Mouse (Mus musculus) c-Kit-positive CD71-positive TER-119-negative erythroid progenitor cells, embryonic 14.5 days (primary cell): ENCODE data around the gene Glrp1.

Experiments
- DNase-seq: peaks from one replicate; pipeline ENCODE4 v3.0.0-alpha.2; 2013; ENCODE audit warnings: low read depth

The Glrp1 gene

DNA sequence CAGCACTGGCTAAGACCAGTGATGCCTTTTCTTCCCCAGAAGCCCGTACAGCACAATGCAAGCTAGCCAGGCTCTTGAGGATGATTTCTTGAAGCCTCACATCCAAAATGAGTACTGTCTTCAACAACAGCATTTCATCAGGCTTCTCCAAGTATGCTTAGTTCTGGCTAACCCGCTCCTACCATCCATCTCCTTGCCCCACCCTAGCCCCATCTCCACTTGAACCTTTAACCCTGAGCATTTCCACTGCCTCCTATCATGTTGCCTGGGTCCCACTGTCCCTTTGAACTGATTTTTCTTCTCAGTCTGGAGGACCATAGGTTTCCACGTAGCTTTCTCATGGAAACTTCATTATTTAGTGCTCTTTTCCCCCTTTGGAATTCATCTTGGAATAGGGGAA is 17.5 kb downstream of the Glrp1 start:
- no peak for DNase-seq

DNA sequence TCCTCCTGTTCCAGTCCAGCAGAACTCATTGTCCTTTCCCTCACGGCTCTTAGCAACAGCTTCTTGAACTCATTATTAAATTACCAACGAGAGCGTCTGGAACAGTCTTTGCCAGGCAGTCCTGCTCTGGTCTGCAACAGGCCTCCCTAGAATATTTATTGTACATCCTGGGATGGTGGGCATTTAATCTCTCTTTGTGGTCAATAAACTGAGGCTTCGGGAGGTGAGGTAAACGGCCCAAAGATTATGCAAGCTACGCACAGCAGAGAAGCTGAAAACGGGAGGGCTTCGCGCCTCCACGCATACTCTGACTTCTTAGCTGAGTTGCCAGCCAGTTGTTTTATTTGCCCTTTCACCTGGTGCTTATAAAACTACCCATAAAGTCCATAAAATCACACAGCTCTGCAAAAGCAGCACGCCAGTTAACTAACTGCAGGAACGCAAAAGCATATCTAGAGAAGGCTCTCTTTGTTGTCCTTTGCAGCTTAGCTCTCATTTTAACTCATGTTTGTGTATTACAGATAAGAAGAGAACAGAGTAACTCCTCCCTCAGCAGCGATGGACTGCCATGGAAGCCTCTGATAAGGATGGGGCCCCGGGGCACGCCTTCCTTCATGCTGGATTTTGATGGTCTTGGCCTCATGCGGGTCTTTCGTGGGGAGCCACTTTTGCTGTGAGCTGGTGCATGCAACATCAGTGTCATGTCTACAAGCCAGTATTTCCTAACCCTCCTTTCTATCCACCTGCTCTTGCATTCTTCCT is 18.1 kb downstream of the Glrp1 start:
- peak; percentile 77 for DNase-seq

DNA sequence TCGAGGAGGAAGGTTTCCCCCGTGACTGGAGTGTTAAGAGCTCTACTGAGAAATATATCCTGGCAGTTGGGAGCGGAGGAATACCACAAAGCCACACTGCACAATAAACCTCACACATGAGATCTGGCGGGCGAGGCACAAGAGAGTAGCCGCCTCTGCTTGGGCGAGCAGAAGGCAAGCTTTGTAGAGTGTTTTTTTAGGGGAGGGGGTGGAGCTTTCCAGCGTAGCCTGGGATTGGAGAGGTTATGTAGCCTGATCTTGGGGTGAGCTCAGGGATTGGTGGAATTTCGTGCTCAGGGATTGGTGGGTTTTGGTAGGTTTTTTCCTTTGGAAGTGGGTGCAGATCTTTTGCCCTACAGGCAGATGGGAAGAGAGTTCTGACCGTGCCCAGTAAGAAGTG is 19.7 kb downstream of the Glrp1 start:
- DNase-seq: no peak

DNA sequence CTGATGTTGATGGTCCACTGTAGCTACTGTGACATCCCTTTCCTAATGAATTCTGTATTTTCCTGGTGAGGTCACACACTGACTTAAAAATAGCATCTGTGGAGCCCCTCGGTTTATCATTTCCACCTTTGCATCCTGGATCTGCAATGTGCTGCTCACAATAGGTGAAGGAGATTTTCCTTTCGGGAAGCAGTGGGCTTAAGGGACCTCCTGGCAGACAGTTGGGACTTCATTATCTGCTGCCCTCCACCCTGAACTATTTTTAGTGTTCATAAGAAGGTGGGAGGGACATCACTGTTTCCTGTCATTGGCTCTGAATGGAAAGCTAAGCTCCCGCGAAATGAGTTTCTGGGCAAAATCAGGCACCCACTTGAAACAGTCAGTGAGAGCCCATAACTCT is 20.9 kb downstream of the Glrp1 start:
- DNase-seq: no peak

DNA sequence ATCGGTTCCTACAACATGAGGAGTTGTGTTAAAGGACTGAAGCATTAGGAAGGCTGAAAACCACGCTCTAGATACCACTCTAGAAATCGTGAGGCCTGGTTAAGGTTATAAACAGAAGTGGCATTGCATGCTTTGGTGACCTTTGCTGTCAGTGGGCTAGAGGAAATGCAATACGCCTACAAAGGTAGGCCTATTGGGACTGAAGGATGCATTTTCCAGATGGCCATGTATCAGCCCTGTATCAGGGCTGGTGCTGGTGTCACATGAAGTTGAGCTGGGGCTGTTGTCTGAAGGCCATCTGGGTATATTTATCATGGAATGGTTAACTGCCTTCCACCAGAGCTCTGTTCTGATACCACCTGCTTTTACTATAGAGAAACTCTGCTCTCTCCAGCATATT is 23.5 kb downstream of the Glrp1 start:
- DNase-seq: no peak

DNA sequence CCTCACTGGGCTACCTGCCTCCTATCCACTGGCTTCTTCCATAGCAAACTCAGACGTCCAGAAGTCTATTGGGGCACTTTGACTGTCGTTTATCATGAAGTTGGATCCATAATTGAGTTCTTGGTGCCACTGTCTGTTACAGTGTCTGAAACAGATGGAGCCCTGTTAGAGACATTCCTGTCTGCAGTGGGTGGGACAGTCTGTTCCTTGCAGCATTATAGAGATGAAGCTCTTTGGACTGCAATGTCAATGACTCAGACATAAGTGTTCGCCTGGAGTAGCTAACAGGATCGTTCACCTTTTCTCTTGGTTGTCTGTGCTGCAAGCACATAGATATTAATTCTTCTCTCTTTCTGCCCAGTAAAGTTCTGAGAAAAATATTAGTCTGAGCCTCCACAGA is 25.8 kb downstream of the Glrp1 start:
- no peak for DNase-seq

DNA sequence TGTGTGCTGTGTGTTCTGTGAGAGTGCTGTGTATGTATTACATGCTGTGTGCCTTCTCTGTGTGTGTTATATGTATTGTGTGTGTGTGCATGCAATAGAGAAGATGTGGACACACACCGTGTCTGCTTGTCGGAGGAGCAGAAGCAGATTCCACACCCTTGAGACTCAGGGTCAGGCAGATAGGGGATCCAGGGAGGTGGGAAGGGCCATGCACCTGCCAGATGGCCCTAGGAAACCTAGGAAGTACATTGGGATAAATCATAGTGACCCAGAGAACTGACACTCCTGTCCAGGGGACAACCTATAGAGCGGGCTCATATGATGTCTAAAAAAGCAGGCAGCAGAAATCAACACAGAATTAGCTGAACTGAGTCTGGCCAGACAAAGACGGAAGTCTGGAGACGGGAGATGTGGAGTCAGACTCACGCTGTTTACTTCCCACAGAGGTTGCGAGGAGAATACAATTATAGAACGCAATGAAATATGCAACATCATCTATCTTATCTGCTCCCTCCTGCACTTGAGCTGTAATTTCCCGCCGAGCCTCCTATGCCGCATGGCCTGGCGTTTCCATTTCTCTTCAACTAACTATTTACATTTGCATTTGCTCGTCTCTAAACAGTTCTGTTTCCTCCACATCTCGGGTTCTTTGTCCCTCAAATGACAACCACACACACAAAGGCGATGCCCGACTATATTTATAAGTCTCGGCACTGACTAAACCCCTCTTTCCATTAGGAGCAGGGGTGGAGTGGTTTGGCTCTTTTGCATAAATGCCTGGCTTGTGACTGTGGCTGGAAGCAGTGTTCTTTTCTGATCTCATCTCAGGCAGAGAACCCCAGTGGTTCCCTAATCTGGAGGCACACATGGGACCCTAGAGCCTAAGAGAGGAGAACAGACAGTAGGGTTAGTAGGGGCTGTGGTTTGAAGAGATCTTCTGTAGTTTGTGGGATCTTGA is 27.4 kb downstream of the Glrp1 start:
- DNase-seq: peak; percentile 52

DNA sequence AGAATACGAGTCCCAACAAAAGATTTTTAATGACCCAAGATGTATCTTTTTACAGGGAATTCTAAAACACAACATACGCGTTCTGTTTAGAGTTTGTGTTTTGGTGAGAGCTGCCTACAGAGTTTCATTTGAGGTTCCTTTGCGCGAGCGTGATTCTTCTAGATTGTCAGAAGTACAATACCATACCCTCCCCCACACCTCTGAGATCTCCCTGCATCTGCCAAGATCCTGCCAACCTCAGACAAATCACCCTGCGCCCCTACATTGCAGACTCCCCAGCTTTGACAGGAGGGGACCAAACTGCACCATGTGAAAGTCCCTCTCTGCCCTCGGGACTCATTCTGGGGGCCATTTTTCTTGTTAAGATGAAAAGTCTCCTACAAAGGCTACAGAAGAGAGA is 29.3 kb downstream of the Glrp1 start:
- DNase-seq: no peak

DNA sequence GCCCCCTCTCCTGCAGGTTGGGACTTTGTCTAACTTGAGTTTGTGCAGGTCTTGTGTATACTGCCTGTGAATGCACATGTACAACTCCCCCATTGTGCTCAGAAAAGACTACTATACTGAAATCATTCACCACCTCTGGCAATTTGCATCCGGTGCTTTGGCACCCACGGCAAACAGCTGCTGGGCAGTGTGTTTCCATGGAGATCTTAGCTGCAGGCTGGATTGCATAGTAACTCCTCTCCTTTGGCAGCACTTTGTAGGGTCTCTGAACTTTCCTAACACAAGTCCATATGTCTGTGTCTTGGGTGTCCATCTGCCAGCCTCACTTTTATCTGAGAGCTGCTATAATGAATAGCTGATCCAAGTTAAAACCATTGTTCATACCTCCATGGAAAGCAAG is 31.7 kb downstream of the Glrp1 start:
- no peak for DNase-seq

DNA sequence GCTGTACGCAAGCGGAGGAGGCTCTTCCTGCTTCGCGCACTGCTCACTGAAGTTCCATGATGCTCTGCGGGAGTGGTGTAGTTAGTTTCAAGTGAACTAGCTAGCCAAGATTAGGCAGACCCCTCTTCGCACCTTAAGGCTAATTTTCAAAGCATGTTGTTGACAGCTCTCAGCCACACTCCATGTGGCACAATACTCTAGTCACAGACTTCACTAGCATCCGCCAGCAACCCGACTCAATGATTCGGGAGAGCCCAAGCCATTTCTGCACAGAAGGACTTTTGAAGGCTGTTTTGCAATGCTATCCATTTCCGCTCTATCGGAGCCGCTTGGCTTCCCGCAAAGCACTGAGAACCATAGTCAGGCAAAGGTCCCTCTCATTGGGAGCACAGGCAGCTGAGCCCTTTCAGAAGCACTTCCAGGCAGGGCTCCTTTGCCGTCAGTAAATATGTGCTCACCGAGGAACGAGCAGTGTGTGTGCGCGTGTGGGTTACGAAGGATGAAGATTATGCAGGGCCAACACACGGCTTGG is 33.2 kb downstream of the Glrp1 start:
- DNase-seq: no peak

DNA sequence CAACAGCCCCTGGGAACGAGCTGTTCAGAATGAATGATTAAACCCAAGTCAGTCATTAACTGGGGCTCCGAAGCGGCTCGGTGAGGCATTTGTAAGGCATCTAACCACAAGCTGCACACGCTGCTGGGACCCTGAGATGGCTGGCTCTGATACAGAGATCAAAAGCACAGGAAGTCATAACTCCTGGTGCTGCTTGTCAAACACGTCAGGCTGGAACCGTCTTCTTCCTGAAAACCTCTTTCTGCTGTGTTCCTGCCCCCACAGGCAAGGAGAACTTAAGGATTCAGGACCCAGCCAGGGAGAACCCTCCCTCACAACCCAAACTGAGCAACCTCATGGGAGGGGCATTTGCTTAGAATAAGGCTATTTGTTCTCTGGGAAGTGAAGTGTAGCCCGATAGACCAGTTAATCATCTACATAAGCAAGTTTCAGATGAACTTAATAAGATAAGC is 34.3 kb downstream of the Glrp1 start:
- no peak for DNase-seq

DNA sequence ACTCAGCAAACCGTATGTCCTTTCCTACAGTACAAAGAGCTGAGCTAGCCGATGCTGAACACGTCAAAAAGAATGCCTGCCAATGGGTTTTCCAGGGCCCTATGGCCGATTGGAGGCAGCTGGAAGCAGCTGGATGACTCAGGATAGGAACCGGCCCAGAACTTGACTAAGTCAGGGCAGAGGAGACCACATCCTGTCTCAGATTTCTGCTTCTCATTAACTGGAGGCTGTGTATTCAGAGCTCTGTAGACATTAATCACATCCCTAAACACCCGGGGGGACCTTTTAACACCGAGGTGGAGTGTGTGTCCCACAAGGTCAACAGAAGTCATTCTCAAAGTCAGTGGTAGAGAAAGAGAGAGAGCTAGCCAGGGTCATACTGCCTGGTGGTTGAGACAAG is 35.3 kb downstream of the Glrp1 start:
- DNase-seq: no peak

DNA sequence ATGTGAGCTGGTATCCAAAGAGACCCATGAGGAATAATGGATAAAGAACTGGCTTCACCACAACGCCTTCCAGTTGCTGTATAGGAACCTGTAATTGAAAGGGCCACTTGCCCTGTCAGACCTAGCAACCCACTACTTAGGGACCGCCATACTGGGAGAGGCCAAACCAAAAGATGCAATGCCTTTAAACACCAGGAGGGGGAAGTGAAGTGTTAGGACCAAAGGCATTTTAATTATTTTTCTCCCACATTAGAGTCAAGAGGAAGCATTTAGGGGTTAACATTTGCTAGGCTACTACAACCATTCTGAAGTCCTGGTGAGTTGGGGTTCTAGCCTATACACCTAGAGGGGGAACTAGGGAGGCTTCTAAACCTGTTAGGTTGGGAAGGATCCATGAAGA is 36.0 kb downstream of the Glrp1 start:
- DNase-seq: no peak

DNA sequence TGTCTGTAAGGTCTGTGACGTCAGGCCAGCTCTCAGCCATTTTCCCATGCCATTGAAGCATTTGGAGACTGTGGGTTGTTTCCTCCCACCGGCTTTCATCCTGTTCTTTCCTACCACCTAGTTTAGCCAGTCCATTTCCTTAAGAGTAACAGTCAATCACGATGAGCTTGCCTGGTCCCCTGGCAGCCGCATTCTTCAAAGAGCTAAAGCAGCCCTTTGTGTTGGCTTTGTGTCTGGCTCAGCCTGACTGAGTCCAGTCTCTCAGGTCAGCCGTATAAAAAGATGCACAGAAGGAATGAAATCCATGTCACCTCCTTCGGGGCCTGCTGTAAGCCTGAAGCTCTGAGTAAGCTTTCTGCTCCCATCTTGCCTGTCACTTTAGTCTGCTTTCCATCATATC is 37.6 kb downstream of the Glrp1 start:
- no peak for DNase-seq

DNA sequence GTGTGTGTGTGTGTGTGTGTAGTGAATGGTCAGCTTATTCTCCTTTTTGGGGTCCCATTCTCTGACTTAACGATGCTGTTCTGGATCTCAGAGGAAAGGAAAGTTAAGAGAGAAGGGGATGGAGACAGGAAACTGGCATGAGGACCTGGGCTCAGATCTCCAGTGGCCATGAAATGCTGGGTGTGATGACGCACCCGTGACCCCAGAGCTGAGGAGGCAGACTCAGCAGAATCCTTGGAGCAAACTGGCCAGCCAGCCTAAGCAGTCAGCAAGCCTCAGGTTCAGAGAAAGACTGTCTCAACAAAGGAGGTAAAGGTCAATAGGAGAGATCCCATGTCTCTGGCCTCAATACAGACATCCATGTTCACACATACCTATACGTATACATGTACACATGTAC is 40.1 kb downstream of the Glrp1 start:
- DNase-seq: no peak

DNA sequence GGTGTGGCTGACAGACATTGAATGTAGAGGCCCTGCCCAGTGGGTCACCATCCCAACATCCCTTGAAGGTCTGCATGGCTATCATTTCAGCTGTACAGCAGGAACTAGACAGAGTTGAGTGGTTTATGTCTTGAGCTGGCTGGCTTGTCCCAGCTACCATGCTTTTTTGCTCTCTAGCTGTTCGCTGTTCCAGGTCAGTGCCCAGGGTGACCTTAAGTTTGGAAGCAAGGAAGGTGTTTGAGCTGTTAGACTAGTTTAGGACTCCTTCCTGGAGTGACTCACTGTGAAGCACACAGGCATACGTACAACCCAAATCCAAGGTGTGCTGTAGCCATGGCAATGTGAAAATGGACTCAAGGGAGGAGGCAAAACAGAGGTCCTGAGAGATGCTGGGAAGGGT is 41.5 kb downstream of the Glrp1 start:
- DNase-seq: no peak

DNA sequence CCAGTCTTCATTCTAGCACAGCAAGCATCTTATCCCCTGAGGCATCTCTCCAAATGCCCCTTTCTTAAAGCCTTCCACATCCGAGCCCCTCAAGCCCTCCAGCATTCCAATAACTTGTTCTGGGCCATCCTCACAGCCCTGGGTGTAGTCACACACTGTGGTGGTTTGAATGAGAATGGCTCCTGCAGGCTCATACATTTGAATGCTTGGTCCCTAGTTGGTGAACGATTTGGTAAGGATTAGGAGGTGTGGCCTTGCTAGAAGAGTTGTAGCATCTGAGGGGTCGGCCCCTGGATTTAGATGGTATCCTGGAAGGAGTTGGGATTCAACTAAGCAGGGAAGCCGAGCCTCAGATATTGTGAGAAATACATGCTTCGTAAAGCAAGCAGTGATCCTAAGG is 42.0 kb downstream of the Glrp1 start:
- no peak for DNase-seq

DNA sequence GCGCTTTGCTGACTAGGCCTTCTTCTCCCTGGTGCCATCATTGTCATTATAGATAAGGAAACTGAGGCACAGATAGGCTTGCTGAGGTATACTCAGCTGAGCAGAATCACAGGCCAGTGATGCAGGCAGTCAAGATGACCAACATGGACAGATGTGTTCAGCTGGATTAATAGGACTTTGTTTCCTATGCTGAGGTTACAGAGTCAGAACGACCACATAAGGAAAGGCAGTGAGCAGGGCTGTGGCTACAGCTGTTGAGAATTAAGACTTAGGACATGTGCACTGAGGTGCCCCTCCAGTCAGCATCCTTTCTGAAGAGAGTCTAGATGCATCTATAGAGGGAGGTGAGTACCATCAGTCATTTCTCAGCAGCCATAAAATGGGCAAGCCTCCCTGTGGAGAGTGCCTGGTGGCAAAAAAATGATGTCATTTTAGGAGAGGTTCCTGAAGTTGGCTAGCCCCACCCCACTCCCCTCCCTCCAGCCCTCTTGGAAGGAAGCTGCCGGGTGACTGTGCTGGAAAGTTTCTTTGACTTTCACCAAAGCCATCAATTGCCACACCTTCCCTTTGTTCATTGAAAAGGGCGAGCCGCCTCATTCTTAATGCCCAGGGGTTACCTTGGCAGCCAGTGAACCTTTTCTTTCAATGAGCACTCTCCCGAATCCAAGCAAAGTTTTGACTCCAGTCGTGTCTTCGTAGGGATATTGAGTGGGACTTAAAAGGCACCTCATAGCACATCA is 43.4 kb downstream of the Glrp1 start:
- DNase-seq: no peak

DNA sequence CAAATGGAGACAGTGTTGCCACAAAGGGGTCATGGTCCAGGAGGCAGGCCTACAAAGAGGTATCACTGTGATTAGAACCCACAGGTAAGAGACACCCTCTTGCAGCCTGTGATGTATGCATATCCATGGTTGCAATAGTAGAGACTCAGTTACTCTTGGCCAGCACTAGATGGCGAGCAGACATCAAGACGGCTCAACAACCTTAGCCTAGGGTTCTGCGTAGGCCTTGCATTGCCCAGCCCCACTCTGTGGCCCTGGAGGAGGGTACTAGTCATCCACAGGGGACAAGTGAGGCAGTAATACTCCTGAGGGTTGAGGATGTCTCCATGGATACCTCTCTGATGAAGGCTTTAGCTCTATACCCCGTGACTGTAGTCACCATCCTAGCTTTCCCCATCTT is 44.1 kb downstream of the Glrp1 start:
- DNase-seq: no peak

DNA sequence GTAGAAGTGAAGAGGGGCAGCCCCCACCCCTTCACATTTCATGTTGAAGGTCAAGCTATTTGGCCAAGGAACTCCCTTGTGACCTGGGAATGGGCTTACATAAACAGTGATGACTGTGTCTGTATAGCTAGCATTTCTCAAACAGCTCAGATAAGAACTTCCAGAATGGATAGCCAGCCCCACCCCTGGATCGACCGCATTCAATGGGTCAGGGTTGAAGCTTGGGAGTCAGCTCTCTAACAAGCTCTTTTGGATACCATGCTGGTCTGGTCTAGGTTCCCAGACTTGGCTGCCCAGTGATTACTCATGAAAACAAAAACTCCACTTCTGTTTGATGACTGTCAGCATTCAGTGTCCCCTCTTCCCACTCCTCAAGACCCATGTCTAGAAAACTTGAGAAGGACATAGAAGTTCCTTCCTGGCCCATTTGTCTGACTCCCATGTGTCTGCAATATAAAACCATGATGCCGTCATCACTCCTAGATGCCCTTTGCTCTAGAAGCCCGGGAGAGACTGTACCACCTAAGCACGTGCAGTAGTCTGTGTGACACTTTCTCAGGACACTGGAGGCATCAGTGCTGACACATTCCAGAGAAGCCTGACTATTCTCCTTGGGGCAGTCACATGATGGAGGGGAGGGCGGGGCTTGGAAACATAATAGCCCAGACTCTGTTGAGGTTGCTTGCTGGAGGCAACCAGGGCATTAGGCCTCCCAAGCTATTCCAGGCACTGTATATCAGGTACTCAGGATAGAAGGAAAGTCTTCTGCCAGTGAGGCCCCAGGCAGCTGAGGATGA is 45.6 kb downstream of the Glrp1 start:
- DNase-seq: no peak

DNA sequence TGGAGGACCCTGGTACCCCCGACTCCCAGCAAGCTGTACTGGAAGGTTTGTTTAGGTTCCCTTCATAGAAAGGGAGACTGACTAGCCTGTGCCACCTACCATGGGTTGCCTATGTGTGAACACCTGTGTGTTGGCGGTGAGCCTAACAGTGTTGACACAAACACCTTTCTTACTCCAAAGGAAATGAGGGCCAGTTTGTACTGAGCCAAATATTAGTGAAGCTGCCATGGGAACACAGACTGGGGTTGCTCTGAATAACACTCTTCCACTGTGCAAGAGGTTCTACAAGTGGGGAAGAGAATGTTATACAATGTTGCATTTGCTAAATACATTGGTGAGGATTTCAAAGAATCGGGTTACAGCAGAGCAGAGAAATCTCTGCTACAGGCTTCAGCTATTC is 46.6 kb downstream of the Glrp1 start:
- no peak for DNase-seq

DNA sequence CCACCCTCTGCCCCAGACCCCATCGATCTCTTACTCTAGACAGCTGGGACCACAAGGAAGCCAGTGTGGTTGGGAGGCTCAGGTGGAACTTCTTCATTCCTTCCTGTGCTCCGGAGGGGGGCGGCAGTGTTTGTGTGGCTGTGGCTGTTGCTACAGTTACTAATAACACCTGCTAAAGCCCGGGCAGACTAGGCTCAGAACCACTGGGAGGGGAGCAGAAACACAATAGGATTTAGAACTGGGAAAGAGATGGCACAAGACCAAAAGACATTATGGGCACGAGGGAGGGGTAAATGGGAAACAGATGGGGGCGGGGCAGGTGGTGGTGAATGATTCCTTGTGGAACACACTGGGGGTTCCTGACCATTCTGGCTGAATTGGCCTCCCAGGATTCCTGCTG is 47.4 kb downstream of the Glrp1 start:
- DNase-seq: no peak
